Mouse (Mus musculus) spleen, adult 2 months (tissue): ENCODE data around the gene Bpgm. TPM values are rescaled to one million over a fixed set of nuclear protein-coding genes. Genes with fewer than 3 reads are reported as not detected.

ENCODE experiments used
- DNase-seq, 2 experiments: peaks; one replicate each; pipeline versions ENCODE4 v3.0.0 to v3.0.0-alpha.2; 2012 to 2021; ENCODE audit warnings: low spot score in 2 of 2, low read depth in 1 of 2
- H3K27ac ChIP-seq: fragments of 200-500 bp; 2 replicates; pipeline ENCODE4 v1.5.1; 2012; ENCODE audit warnings: low read length, inconsistent platforms; ENCODE audit not compliant: insufficient read depth
- H3K27me3 ChIP-seq: fragments of 200-500 bp; 2 replicates; pipeline ENCODE4 v1.6.1; 2012; ENCODE audit warnings: mild to moderate bottlenecking, moderate library complexity, low read length, inconsistent platforms; ENCODE audit not compliant: control insufficient read depth, insufficient read depth
- H3K36me3 ChIP-seq: fragments of 200-500 bp; 2 replicates; pipeline ENCODE4 v1.6.1; 2012; ENCODE audit warnings: mild to moderate bottlenecking, low read length, inconsistent platforms; ENCODE audit not compliant: control insufficient read depth, insufficient read depth
- H3K4me1 ChIP-seq: fragments of 200-500 bp; 2 replicates; pipeline ENCODE4 v1.6.1; 2011; ENCODE audit warnings: inconsistent platforms; ENCODE audit not compliant: control insufficient read depth, insufficient read depth, insufficient read length
- H3K4me3 ChIP-seq: fragments of 200-500 bp; 2 replicates; pipeline ENCODE4 v1.5.1; 2011; ENCODE audit warnings: mild to moderate bottlenecking, inconsistent platforms; ENCODE audit not compliant: insufficient read depth, insufficient read length; ENCODE audit errors: extremely low read depth
- CTCF ChIP-seq: fragments of 200-500 bp; IDR thresholded peaks from 2 replicates; pipeline ENCODE4 v1.5.1; 2011; ENCODE audit warnings: mild to moderate bottlenecking, inconsistent platforms; ENCODE audit not compliant: insufficient read depth, insufficient read length, insufficient replicate concordance; ENCODE audit errors: extremely low read depth
- POLR2A ChIP-seq: fragments of 200-500 bp; IDR thresholded peaks from 2 replicates; pipeline ENCODE4 v1.6.1; 2011; ENCODE audit warnings: low read depth, low read length, inconsistent platforms
- WGBS: fragments of 180-500 bp; shearing (Covaris S2); methylation state at CpG from one replicate; pipeline ENCODE4 v1.1.7; 2018; 5-methylcytosine and 5-hydroxymethylcytosine counted together
- polyA plus RNA-seq: library from polyadenylated mRNA; depleted of rRNA; stranded (reverse); fragments of >200 nt; gene quantifications from 2 replicates; pipeline ENCODE4 v1.2.3, GENCODE M21; 2012

The Bpgm gene
- polyA plus RNA-seq, 1 experiment: 158 TPM

- WGBS: 83% methylated on average over 4 of the region's 4 CpGs
- H3K4me1 ChIP-seq: no peaks in the 10 kb centered on the region
Observed at GRCm38 (mm10) chr6:34542866-34543265, 66.9 kb downstream of the Bpgm start.

GRCm38 (mm10) chr6:34543303-34544206, 67.5 kb downstream of the Bpgm start:
- TF ChIP-seq POLR2A (no peak), CTCF (no peak)
- DNase-seq: no peak

More at GRCm38 (mm10) chr6:34542866-34543265, 66.9 kb downstream of the Bpgm start:
- DNase-seq: no peak
- no peak for TF ChIP-seq POLR2A
- TF ChIP-seq CTCF: no peak
- no peak overlapping the region for H3K4me3 ChIP-seq
- H3K27ac ChIP-seq: no peak overlapping the region
- H3K27me3 ChIP-seq: no peaks in the 10 kb centered on the region
- no peaks in the 10 kb centered on the region for H3K36me3 ChIP-seq

GRCm38 (mm10) chr6:34544207-34544602, 68.2 kb downstream of the Bpgm start:
- no peaks in the 10 kb centered on the region for H3K36me3 ChIP-seq
- no peak overlapping the region for H3K4me3 ChIP-seq
- 87% methylated on average over 10 of the region's 10 CpGs for WGBS
- no peak overlapping the region for H3K27ac ChIP-seq
- no peak for DNase-seq
- no peak for TF ChIP-seq POLR2A
- no peak for TF ChIP-seq CTCF
- H3K27me3 ChIP-seq: no peaks in the 10 kb centered on the region
- no peaks in the 10 kb centered on the region for H3K4me1 ChIP-seq

More at GRCm38 (mm10) chr6:34543303-34544206, 67.5 kb downstream of the Bpgm start:
- Histone ChIP-seq H3K27ac (no peak overlapping the region), H3K4me3 (no peak overlapping the region), H3K36me3 (no peaks in the 10 kb centered on the region), H3K4me1 (no peaks in the 10 kb centered on the region), H3K27me3 (no peaks in the 10 kb centered on the region)
- WGBS: 78% methylated on average over 21 of the region's 21 CpGs

- no peaks in the 10 kb centered on the region for H3K27me3 ChIP-seq
- no peak for TF ChIP-seq CTCF
- H3K4me3 ChIP-seq: no peak overlapping the region
- no peaks in the 10 kb centered on the region for H3K4me1 ChIP-seq
- no peak overlapping the region for H3K27ac ChIP-seq
- WGBS: 74% methylated on average over 10 of the region's 10 CpGs
- no peak for DNase-seq
- no peaks in the 10 kb centered on the region for H3K36me3 ChIP-seq
Observed at GRCm38 (mm10) chr6:34545286-34545685, 69.3 kb downstream of the Bpgm start.

GRCm38 (mm10) chr6:34548406-34548990, 72.5 kb downstream of the Bpgm start:
- DNase-seq: no peak
- TF ChIP-seq CTCF (no peak), POLR2A (no peak)
- WGBS: 71% methylated on average over 13 of the region's 13 CpGs
- H3K27me3 ChIP-seq: no peaks in the 10 kb centered on the region
- H3K36me3 ChIP-seq: no peaks in the 10 kb centered on the region
- H3K4me1 ChIP-seq: no peaks in the 10 kb centered on the region
- H3K4me3 ChIP-seq: no peak overlapping the region
- H3K27ac ChIP-seq: no peak overlapping the region

- no peaks in the 10 kb centered on the region for H3K27me3 ChIP-seq
- H3K4me3 ChIP-seq: no peak overlapping the region
- TF ChIP-seq POLR2A (no peak), CTCF (peak; percentile 70; the same call in 1 of the 2 replicates)
- no peaks in the 10 kb centered on the region for H3K36me3 ChIP-seq
- no peaks in the 10 kb centered on the region for H3K4me1 ChIP-seq
- 42% methylated on average over 2 of the region's 2 CpGs for WGBS
- no peak overlapping the region for H3K27ac ChIP-seq
- peak in 1 of 2 experiments; percentile 20 for DNase-seq
Observed at GRCm38 (mm10) chr6:34549017-34549416, 73.0 kb downstream of the Bpgm start.

- Histone ChIP-seq H3K36me3 (no peaks in the 10 kb centered on the region), H3K27me3 (no peaks in the 10 kb centered on the region), H3K4me1 (no peaks in the 10 kb centered on the region), H3K4me3 (no peak overlapping the region), H3K27ac (no peak overlapping the region)
- TF ChIP-seq CTCF (no peak), POLR2A (no peak)
- 90% methylated on average over 4 of the region's 4 CpGs for WGBS
- no peak for DNase-seq
Observed at GRCm38 (mm10) chr6:34552489-34553157, 76.6 kb downstream of the Bpgm start.
